Mouse (Mus musculus) adrenal gland, adult 8-10 months (tissue): ENCODE results near the gene 1700001C19Rik. TPM values are rescaled to one million over a fixed set of nuclear protein-coding genes. Genes with fewer than 3 reads are reported as not detected.
A peak's percentile ranks its signal among the peaks of the same experiment; 100 is the strongest.

Source experiments
- DNase-seq: peaks from one replicate; pipeline ENCODE4 v3.0.0; 2022
- total RNA-seq, 4 experiments: library from RNA; stranded (reverse); gene quantifications; 2 replicates each; pipeline ENCODE4 v1.2.4; 2022

The 1700001C19Rik gene
- total RNA-seq, 4 experiments from 2014 or later = 0.17 to 0.35 TPM; not detected in 2

- no peak for DNase-seq
These were observed 68.1 kb downstream of the 1700001C19Rik start for GRCm38 (mm10) chr17:47369087-47369443.

- peak; percentile 81 for DNase-seq
These were observed 68.6 kb downstream of the 1700001C19Rik start, which contains the start of gene Mrps10 for GRCm38 (mm10) chr17:47368401-47369086. Mrps10 (plus strand) TSS chr17:47368887.

Other genes with a start within 250 kb of the 1700001C19Rik start
- gene Mrps10, start 68.5 kb downstream of the 1700001C19Rik start, total RNA-seq = 10 to 100 TPM; 46.1 to 54.7 (median 50.0) TPM
- gene Guca1b, start 52.0 kb downstream of the 1700001C19Rik start, total RNA-seq = 1 to 10 TPM; 1.6 to 2.9 (median 2.1) TPM
- gene Guca1a, start 36.8 kb downstream of the 1700001C19Rik start, total RNA-seq = 1 to 10 TPM; 3.0 to 4.5 (median 3.4) TPM
- gene AI661453, start 761 bp downstream of the 1700001C19Rik start, total RNA-seq = 1 to 10 TPM in 2 of 4 experiments, under 1 TPM in 2; 0.83 to 1.2 (median 0.99) TPM
- gene Taf8, start 64.9 kb upstream of the 1700001C19Rik start, total RNA-seq = 10 to 100 TPM; 22.8 to 29.9 (median 25.9) TPM
- 100 to 1,000 TPM; 350 to 623 (median 446) TPM for gene Ccnd3, start 67.7 kb upstream of the 1700001C19Rik start, total RNA-seq
- 10 to 100 TPM; 17.0 to 18.6 (median 17.9) TPM for gene Bysl, start 174.1 kb upstream of the 1700001C19Rik start, total RNA-seq
- 10 to 100 TPM; 42.6 to 53.7 (median 48.3) TPM for gene Med20, start 174.2 kb upstream of the 1700001C19Rik start, total RNA-seq
- gene Gm20517, start 174.2 kb upstream of the 1700001C19Rik start, total RNA-seq = 1 to 10 TPM; 3.5 to 6.0 (median 5.1) TPM
- 10 to 100 TPM in 1 of 4 experiments, 1 to 10 TPM in 3; 4.1 to 11.1 (median 6.8) TPM for gene Usp49, start 193.3 kb upstream of the 1700001C19Rik start, total RNA-seq